Mouse (Mus musculus) liver, postnatal 0 days (tissue): ENCODE measurements at regions not wholly inside any gene's neighbourhood (a gene's known extent, or its start where the extent isn't known, plus 50 kb on each side); places are given as distances from the start of the nearest gene placed in this dataset.

Experiments used
- CTCF ChIP-seq: sonication (generic); IDR thresholded peaks from 2 replicates; pipeline ENCODE4 v1.5.1; 2016; ENCODE audit warnings: antibody characterized with exemption, low read depth
- EP300 ChIP-seq: IDR thresholded peaks from 2 replicates; pipeline ENCODE4 v1.6.1; 2016; ENCODE audit warnings: antibody characterized with exemption, low read depth, mild to moderate bottlenecking

GRCm38 (mm10) chr16:50696052-50696451, 105.1 kb upstream of the Ccdc54 start:
- no peak for TF ChIP-seq CTCF
- TF ChIP-seq EP300 = no peak
